Mouse (Mus musculus) heart, embryonic 15.5 days (tissue): ENCODE measurements at regions not wholly inside any gene's neighbourhood (a gene's known extent, or its start where the extent isn't known, plus 50 kb on each side); places are given as distances from the start of the nearest gene placed in this dataset.

Experiments used
- ATAC-seq: fragments of 200-750 bp; cut with Nextera tagmentation; replicated peaks from 2 replicates; pipeline ENCODE4 v1.8.0; 2017; ENCODE audit warnings: low read depth, moderate TSS enrichment; ENCODE audit not compliant: insufficient number of reproducible peaks, insufficient read depth, low FRiP score
- H3K27ac ChIP-seq: fragments of 300-500 bp; sonication (generic); 2 replicates; pipeline ENCODE4 v1.5.1; 2015; ENCODE audit warnings: mild to moderate bottlenecking, inconsistent platforms
- H3K27me3 ChIP-seq: fragments of 300-500 bp; sonication (generic); 2 replicates; pipeline ENCODE4 v1.6.1; 2015; ENCODE audit warnings: inconsistent platforms
- H3K36me3 ChIP-seq: fragments of 300-500 bp; sonication (generic); 2 replicates; pipeline ENCODE4 v1.6.1; 2015; ENCODE audit warnings: mild to moderate bottlenecking, inconsistent platforms
- H3K4me1 ChIP-seq: fragments of 300-500 bp; sonication (generic); replicated peaks from 2 replicates; pipeline ENCODE4 v1.6.1; 2015; ENCODE audit warnings: inconsistent platforms
- H3K4me2 ChIP-seq: fragments of 300-500 bp; sonication (generic); 2 replicates; pipeline ENCODE4 v1.6.1; 2015; ENCODE audit warnings: inconsistent platforms, mild to moderate bottlenecking, moderate library complexity
- H3K4me3 ChIP-seq: fragments of 300-500 bp; sonication (generic); 2 replicates; pipeline ENCODE4 v1.5.1; 2015; ENCODE audit warnings: mild to moderate bottlenecking, inconsistent platforms
- H3K9ac ChIP-seq: fragments of 300-500 bp; sonication (generic); 2 replicates; pipeline ENCODE4 v1.6.1; 2015; ENCODE audit warnings: mild to moderate bottlenecking, inconsistent platforms
- H3K9me3 ChIP-seq: fragments of 300-500 bp; sonication (generic); replicated peaks from 2 replicates; pipeline ENCODE4 v1.6.1; 2016; ENCODE audit warnings: inconsistent platforms
- WGBS: fragments of 180-500 bp; shearing (Covaris S2); methylation state at CpG from one replicate; pipeline ENCODE4 v1.1.7; 2015; ENCODE audit warnings: mixed read lengths; 5-methylcytosine and 5-hydroxymethylcytosine counted together

- ATAC-seq: no peak
- no peak overlapping the region for H3K4me2 ChIP-seq
- H3K4me3 ChIP-seq: no peak overlapping the region
Observed at GRCm38 (mm10) chr19:53476768-53477547, 52.0 kb upstream of the Dusp5 start.

DNA sequence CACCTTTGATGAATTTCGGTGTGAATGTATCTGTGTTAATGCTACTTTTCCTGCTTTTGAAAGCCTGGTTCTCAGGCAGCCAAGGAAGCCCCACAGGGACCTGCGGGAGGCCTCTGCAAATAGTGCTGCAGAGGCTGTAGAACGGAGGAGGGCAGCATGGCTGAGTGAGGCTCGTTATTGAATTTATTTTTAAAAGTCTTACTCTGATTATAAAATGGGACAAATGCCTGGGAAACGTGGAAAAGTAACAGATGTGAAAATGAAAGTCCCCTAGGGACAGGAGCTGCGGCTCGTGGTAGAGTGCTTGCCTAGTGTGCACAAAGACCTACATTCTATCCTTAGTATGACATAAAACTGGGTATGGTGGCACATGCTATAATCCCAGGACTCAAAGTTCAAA is 59.7 kb upstream of the Dusp5 start:
- H3K4me1 ChIP-seq: no peaks in the 10 kb centered on the region
- no peaks in the 10 kb centered on the region for H3K36me3 ChIP-seq
- no peak overlapping the region for H3K27ac ChIP-seq
- H3K4me2 ChIP-seq: no peak overlapping the region
- H3K4me3 ChIP-seq: no peak overlapping the region
- ATAC-seq: no peak
- WGBS: 48% methylated on average over 7 of the region's 7 CpGs
- peaks cover 3% of the 10 kb centered on the region for H3K9me3 ChIP-seq
- H3K27me3 ChIP-seq: no peaks in the 10 kb centered on the region
- H3K9ac ChIP-seq: no peak overlapping the region

More at GRCm38 (mm10) chr19:53476768-53477547, 52.0 kb upstream of the Dusp5 start:
- no peak overlapping the region for H3K27ac ChIP-seq
- 54% methylated on average over 14 of the region's 14 CpGs for WGBS
- no peaks in the 10 kb centered on the region for H3K36me3 ChIP-seq
- no peaks in the 10 kb centered on the region for H3K9me3 ChIP-seq
- no peaks in the 10 kb centered on the region for H3K27me3 ChIP-seq
- no peak overlapping the region for H3K9ac ChIP-seq
- H3K4me1 ChIP-seq: peaks cover 7% of the 10 kb centered on the region; the same call in 1 of the 2 replicates

DNA sequence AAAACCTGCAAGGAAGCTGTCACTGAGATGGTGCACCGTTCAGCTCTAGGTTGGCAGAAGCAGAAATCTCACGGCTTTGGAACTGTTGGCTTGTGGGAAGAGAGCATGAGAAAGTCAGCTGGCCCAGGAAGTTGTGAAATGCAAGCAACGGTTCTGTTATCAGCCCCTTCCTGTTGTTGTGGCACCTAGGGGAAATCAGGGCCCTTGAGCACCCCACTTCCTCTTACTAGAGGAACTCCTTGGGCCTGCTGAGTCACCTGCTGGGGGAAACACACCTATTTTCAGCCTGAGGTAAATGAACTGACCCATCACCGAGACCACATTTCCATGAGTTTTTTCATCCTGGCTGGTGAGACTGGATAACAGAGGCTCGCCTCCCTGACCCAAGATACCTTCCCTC is 64.2 kb upstream of the Dusp5 start:
- Histone ChIP-seq H3K27ac (0 out of 2 replicates have a peak overlapping the region, but pooled peaks have one; percentile 42), H3K9me3 (peaks cover 3% of the 10 kb centered on the region), H3K4me1 (peaks cover 10% of the 10 kb centered on the region; the same call in 1 of the 2 replicates), H3K4me3 (no peak overlapping the region), H3K9ac (no peak overlapping the region), H3K27me3 (no peaks in the 10 kb centered on the region), H3K4me2 (no peak overlapping the region), H3K36me3 (no peaks in the 10 kb centered on the region)
- 55% methylated on average over 5 of the region's 5 CpGs for WGBS
- ATAC-seq: no peak

DNA sequence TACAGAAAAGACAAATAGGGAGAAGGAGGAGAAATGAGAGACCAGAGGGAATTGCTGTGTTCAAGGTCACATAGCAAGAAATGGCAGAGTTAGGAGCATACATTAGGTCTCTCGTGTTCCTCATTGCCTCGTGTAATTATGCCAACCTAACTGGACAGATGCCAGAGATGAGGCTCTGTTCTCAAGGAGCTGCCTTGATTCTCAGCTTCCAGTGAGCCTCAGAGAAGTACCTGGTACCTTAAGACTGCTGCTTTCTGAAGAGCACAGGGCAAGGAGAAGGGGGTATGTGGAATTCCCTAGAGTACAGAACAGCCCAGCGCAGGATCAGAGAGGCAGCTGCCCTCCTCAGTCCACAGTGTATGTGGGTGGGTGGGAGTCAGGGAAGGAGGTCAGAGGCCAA is 64.8 kb upstream of the Dusp5 start:
- 49% methylated on average over 3 of the region's 3 CpGs for WGBS
- peak overlapping the region; percentile 2; the same call in 1 of the 2 replicates for H3K4me3 ChIP-seq
- no peaks in the 10 kb centered on the region for H3K36me3 ChIP-seq
- no peak for ATAC-seq
- peaks cover 12% of the 10 kb centered on the region for H3K4me1 ChIP-seq
- H3K4me2 ChIP-seq: no peak overlapping the region; the same call in 1 of the 2 replicates
- peaks cover 3% of the 10 kb centered on the region for H3K9me3 ChIP-seq
- peaks cover 3% of the 10 kb centered on the region; the same call in 1 of the 2 replicates for H3K27me3 ChIP-seq
- H3K9ac ChIP-seq: no peak overlapping the region
- H3K27ac ChIP-seq: peak overlapping the region; percentile 42; the same call in 1 of the 2 replicates

- Histone ChIP-seq H3K4me1 (peaks cover 18% of the 10 kb centered on the region), H3K9ac (peak overlapping the region; percentile 15; the same call in 1 of the 2 replicates), H3K4me2 (peak overlapping the region; percentile 11; the same call in 1 of the 2 replicates), H3K4me3 (no peak overlapping the region), H3K27ac (no peak overlapping the region; the same call in 1 of the 2 replicates), H3K36me3 (no peaks in the 10 kb centered on the region), H3K27me3 (peaks cover 13% of the 10 kb centered on the region), H3K9me3 (peaks cover 2% of the 10 kb centered on the region; the same call in 1 of the 2 replicates)
- WGBS: 61% methylated on average over 17 of the region's 17 CpGs
- no peak for ATAC-seq
Observed at GRCm38 (mm10) chr19:53461025-53462015, 67.6 kb upstream of the Dusp5 start.

DNA sequence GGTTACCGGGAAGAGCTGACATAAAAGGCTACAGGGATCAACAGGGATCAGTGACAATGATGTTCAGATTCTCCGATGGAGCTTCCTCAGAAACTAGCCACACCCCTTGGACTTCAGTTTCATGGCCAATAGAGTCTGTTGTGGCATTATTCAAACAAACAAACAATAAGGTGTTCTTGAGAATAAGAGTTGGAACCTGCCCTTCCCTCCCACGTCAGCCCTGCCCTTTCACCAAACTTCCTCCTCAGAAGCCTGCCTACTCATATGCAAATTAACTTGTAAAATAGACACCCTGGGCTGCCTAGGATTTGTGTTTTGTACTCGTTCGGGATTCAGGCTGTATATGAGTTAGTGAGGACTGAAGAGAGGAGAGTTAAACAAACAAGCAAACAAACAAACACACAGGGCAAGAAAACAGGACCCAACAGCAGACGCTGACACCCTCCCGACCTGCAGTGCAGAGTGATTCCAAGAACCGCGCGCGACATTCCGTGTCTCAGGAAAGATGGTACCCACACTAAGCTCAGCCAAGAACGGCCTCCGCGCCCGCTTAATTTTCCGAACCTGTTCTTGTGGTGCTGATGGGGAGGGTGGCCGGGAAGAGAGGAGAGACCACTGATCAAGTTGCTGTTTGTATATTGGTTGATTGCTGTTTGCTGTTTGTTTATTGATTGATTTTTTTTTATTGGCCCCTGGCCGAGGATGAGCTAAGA is 68.4 kb upstream of the Dusp5 start:
- ATAC-seq: no peak
- Histone ChIP-seq H3K4me1 (peaks cover 18% of the 10 kb centered on the region), H3K27ac (no peak overlapping the region; the same call in 1 of the 2 replicates), H3K36me3 (no peaks in the 10 kb centered on the region), H3K9ac (no peak overlapping the region; the same call in 1 of the 2 replicates), H3K4me3 (no peak overlapping the region), H3K4me2 (peak overlapping the region; percentile 11; the same call in 1 of the 2 replicates), H3K27me3 (peaks cover 13% of the 10 kb centered on the region), H3K9me3 (no peaks in the 10 kb centered on the region)
- WGBS: 24% methylated on average over 19 of the region's 19 CpGs

DNA sequence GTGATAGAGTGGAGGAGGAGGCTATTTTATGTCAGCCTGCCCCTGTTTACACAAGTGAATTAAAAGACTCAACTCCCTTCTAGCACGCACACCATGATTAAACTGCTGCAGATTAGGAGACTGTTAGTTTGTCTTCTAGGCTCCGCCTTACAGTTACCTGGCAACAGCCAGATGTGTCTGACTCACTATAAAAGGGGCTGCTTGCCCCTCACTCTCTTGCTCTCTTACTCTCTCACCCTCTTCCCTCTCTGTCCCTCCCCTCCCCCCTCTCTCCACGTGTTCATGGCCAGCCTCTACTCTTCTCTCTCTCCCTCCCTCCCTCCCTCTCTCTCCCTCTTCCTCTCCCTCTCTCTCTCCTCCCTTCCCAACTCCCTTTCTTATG is 69.0 kb upstream of the Smndc1 start:
- no peak for ATAC-seq
- H3K4me1 ChIP-seq: peaks cover 18% of the 10 kb centered on the region
- H3K9me3 ChIP-seq: no peaks in the 10 kb centered on the region
- H3K4me3 ChIP-seq: no peak overlapping the region
- no peak overlapping the region for H3K27ac ChIP-seq
- WGBS: 29% methylated on average over 3 of the region's 3 CpGs
- peaks cover 13% of the 10 kb centered on the region for H3K27me3 ChIP-seq
- no peaks in the 10 kb centered on the region for H3K36me3 ChIP-seq
- no peak overlapping the region for H3K4me2 ChIP-seq
- H3K9ac ChIP-seq: no peak overlapping the region

- Histone ChIP-seq H3K36me3 (no peaks in the 10 kb centered on the region), H3K9ac (no peak overlapping the region), H3K27me3 (peaks cover 13% of the 10 kb centered on the region), H3K4me1 (peaks cover 18% of the 10 kb centered on the region), H3K4me3 (no peak overlapping the region), H3K4me2 (no peak overlapping the region), H3K27ac (no peak overlapping the region), H3K9me3 (no peaks in the 10 kb centered on the region)
- ATAC-seq: no peak
- WGBS: 38% methylated on average over 10 of the region's 10 CpGs
Observed at GRCm38 (mm10) chr19:53458770-53459406, 68.5 kb upstream of the Smndc1 start.

DNA sequence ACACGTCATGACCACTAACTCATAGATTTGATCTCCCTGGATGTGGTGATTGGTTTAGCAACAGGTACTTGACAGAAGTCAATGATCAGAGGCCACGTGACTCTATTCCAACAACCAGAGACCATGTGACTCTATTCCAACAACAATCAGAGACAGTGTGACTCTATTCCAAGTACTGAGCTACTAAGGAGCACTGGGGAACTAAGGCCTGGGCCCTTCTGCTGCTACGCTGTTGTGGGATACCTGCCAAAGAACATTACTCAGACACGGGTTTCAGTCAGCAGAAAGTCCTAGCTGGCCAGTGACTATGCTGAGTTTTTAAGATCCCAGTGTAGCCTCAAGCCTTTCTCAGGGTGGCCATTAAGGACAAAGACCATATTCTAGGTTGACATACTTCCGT is 66.3 kb upstream of the Smndc1 start:
- H3K4me2 ChIP-seq: no peak overlapping the region
- no peaks in the 10 kb centered on the region for H3K9me3 ChIP-seq
- peaks cover 28% of the 10 kb centered on the region for H3K4me1 ChIP-seq
- peaks cover 13% of the 10 kb centered on the region for H3K27me3 ChIP-seq
- H3K27ac ChIP-seq: no peak overlapping the region
- WGBS: 73% methylated on average over 5 of the region's 5 CpGs
- H3K9ac ChIP-seq: no peak overlapping the region
- H3K4me3 ChIP-seq: no peak overlapping the region
- no peaks in the 10 kb centered on the region for H3K36me3 ChIP-seq
- no peak for ATAC-seq

- Histone ChIP-seq H3K4me3 (no peak overlapping the region), H3K4me2 (no peak overlapping the region), H3K9me3 (no peaks in the 10 kb centered on the region), H3K9ac (no peak overlapping the region), H3K4me1 (peaks cover 30% of the 10 kb centered on the region), H3K27me3 (peaks cover 13% of the 10 kb centered on the region), H3K27ac (no peak overlapping the region), H3K36me3 (no peaks in the 10 kb centered on the region)
- WGBS: 58% methylated on average over 4 of the region's 4 CpGs
- no peak for ATAC-seq
Observed at GRCm38 (mm10) chr19:53454571-53454970, 64.2 kb upstream of the Smndc1 start.
